In the genomic region with DNA sequence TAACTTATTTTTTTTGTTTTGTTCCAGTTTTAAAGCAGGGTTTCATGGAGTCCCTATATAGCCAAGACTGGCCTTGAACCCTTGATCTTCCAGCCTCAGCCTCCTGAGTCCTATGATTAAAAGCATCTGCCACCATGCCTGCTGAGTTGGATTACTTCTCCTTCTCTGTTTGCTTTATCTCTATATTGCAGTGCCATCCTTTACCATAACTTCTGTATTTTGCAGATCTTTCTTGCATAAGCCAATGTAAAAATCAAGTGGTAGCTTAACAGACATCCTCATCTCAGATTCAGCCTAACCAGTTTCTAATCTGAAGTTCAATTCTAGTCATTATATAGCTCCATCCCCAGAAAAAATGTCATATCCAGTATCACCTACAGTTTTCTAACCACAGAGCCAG, we compare ENCODE assay signal across 26 mouse cellular contexts. TPM values are rescaled to one million over a fixed set of nuclear protein-coding genes. Genes with fewer than 3 reads are reported as not detected.
DNase-seq lines count a peak whose midpoint lies in the region; ATAC-seq and TF ChIP-seq lines count a peak whose summit lies in the region.
"Had no signal": no experiment of that assay in that cellular context is flagged by ENCODE, and none has a peak within 500 bp of the region (broad histone marks: within the 10 kb centered on the region; RNA-seq: fewer than 3 reads in every experiment).

No protein-coding gene starts in this region.

- TF ChIP-seq CTCF in MEL (IDR thresholded peaks at IDR 0.05 in 2 of 3, conservative IDR thresholded peaks at IDR 0.05 in 1 of 3; ENCODE audit: control insufficient read depth in 1 of 3, insufficient read depth in 1 of 3, low read depth in 2 of 3, low read length in 3 of 3, poor library complexity in 1 of 3, severe bottlenecking in 1 of 3), result no peak

- no peak for TF ChIP-seq RAD21 in MEL (IDR thresholded peaks at IDR 0.05; ENCODE audit: low read depth, low read length)

- H3K36me3 ChIP-seq in MEL (ENCODE audit: control insufficient read depth in 1 of 2, insufficient read depth in 2 of 2, low read length in 2 of 2), result peaks cover 1 to 5% of the 10 kb centered on the region in 2 experiments; a peak in 3 of 4 replicates
- peaks cover 46% of the 10 kb centered on the region for H3K36me3 ChIP-seq in embryonic facial prominence, embryonic 10.5 days (replicated peaks)
- H3K36me3 ChIP-seq: G1E had no signal

- TF ChIP-seq EP300 in MEL (IDR thresholded peaks at IDR 0.05; ENCODE audit: low read depth in 1 of 2, low read length in 2 of 2), result peak; percentile 75 to 82

- DNase-seq in MEL (ENCODE audit: low read depth, low spot score), result peak; percentile 70
- no peak for DNase-seq in embryonic facial prominence, embryonic 10.5 days (ENCODE audit: low spot score)
- no peak for DNase-seq in heart, adult 9 months (ENCODE audit: low spot score in 2 of 2)
- DNase-seq in heart, adult 8-10 months (ENCODE audit: low spot score), result no peak
- DNase-seq: adrenal gland, postnatal 10 days; adrenal gland, postnatal 25 days; B cell, adult 2 months; cerebellum, adult 11 months; cerebellum, adult 18-20 months; cerebellum, adult 8-10 months; cerebellum, adult 9-11 months; cerebellum, postnatal 14 days; cerebellum, postnatal 36 days had no signal

- ATAC-seq in common myeloid progenitor, adult 5-6 weeks (replicated peaks; ENCODE audit: low read depth, poor library complexity, severe bottlenecking), result peak; percentile 39; the same call in 1 of the 2 replicates
- ATAC-seq: activated CD4-positive, CD25-positive, alpha-beta regulatory T cell, adult 4 months; CD4-positive, CD25-positive, alpha-beta regulatory T cell, adult 4 months; forebrain, embryonic 14.5 days; forebrain, embryonic 16.5 days; Patski had no signal

- no peaks in the 10 kb centered on the region for H3K79me2 ChIP-seq in MEL (ENCODE audit: control insufficient read depth, insufficient read depth, low read length, poor library complexity)

- 0 out of 4 replicates have a peak, but pooled peaks cover 0 to 3% of the 10 kb centered on the region in 2 experiments for H3K4me1 ChIP-seq in MEL (ENCODE audit: control insufficient read depth in 1 of 2, insufficient read depth in 2 of 2, low read length in 2 of 2)
- no peaks in the 10 kb centered on the region for H3K4me1 ChIP-seq in embryonic facial prominence, embryonic 10.5 days
- H3K4me1 ChIP-seq: embryonic facial prominence, embryonic 13.5 days; embryonic facial prominence, embryonic 15.5 days; forebrain, embryonic 10.5 days; forebrain, embryonic 12.5 days had no signal

- H3K9ac ChIP-seq in MEL (ENCODE audit: control insufficient read depth, low read depth, low read length, poor library complexity, severe bottlenecking), result no peak overlapping the region
- H3K9ac ChIP-seq: embryonic facial prominence, embryonic 13.5 days; embryonic facial prominence, embryonic 15.5 days; forebrain, embryonic 12.5 days had no signal

- no peak overlapping the region for H3K27ac ChIP-seq in MEL (ENCODE audit: control insufficient read depth, low read depth, low read length)
- no peak overlapping the region for H3K27ac ChIP-seq in embryonic facial prominence, embryonic 10.5 days (replicated peaks)
- H3K27ac ChIP-seq: embryonic facial prominence, embryonic 13.5 days; embryonic facial prominence, embryonic 15.5 days; forebrain, embryonic 10.5 days; forebrain, embryonic 12.5 days had no signal

- no peaks in the 10 kb centered on the region for H3K27me3 ChIP-seq in MEL (ENCODE audit: control insufficient read depth in 1 of 2, insufficient read depth in 2 of 2, low read length in 2 of 2)
- no peaks in the 10 kb centered on the region for H3K27me3 ChIP-seq in embryonic facial prominence, embryonic 10.5 days (replicated peaks; ENCODE audit: low read depth, poor library complexity, severe bottlenecking)
- H3K27me3 ChIP-seq: CH12.LX; embryonic facial prominence, embryonic 13.5 days; embryonic facial prominence, embryonic 15.5 days; forebrain, embryonic 12.5 days; Patski had no signal

- H3K9me3 ChIP-seq in MEL (replicated peaks; ENCODE audit: insufficient read depth, low read length), result no peaks in the 10 kb centered on the region
- H3K9me3 ChIP-seq in embryonic facial prominence, embryonic 10.5 days, result no peaks in the 10 kb centered on the region
- H3K9me3 ChIP-seq: embryonic facial prominence, embryonic 13.5 days; embryonic facial prominence, embryonic 15.5 days; forebrain, embryonic 10.5 days; forebrain, embryonic 12.5 days; G1E had no signal

- H3K4me3 ChIP-seq in MEL (ENCODE audit: control insufficient read depth in 1 of 2, insufficient read depth in 1 of 2, low read depth in 2 of 2, low read length in 2 of 2), result no peak overlapping the region
- H3K4me3 ChIP-seq in embryonic facial prominence, embryonic 10.5 days, result no peak overlapping the region
- H3K4me3 ChIP-seq: embryonic facial prominence, embryonic 13.5 days; embryonic facial prominence, embryonic 15.5 days; erythroblast, embryonic 14.5 days; forebrain, embryonic 10.5 days; forebrain, embryonic 12.5 days had no signal

- no peak for TF ChIP-seq POLR2A in MEL (IDR thresholded peaks at IDR 0.05; ENCODE audit: control insufficient read depth in 1 of 2, insufficient read depth in 1 of 2, low read depth in 1 of 2, low read length in 2 of 2, poor library complexity in 1 of 2)

TF ChIP-seq in MEL, 35 proteins besides CTCF, POLR2A, EP300 and RAD21:
- no peak for TF ChIP-seq KAT2A (conservative IDR thresholded peaks at IDR 0.05; ENCODE audit: low read depth, low read length)
- no peak for TF ChIP-seq UBTF (IDR thresholded peaks at IDR 0.05; ENCODE audit: borderline replicate concordance, insufficient read depth, low read depth, low read length)
- TF ChIP-seq MAX (IDR thresholded peaks at IDR 0.05; ENCODE audit: low read length), result no peak
- TF ChIP-seq TCF12 (IDR thresholded peaks at IDR 0.05; ENCODE audit: low read depth, low read length), result peak; percentile 73; the same call in 1 of the 2 replicates
- TF ChIP-seq GATA1 (IDR thresholded peaks at IDR 0.05; ENCODE audit: low read depth, low read length), result peak; percentile 71
- peak; percentile 65; the same call in 1 of the 2 replicates for TF ChIP-seq RCOR1 (IDR thresholded peaks at IDR 0.05; ENCODE audit: low read depth, low read length)
- TF ChIP-seq NRF1 (IDR thresholded peaks at IDR 0.05; ENCODE audit: insufficient read depth, low read depth, low read length, poor library complexity, severe bottlenecking), result no peak
- TF ChIP-seq ETS1 (IDR thresholded peaks at IDR 0.05; ENCODE audit: low read depth, low read length), result no peak
- no peak for TF ChIP-seq SMC3 (IDR thresholded peaks at IDR 0.05; ENCODE audit: low read depth, low read length)
- no peak for TF ChIP-seq HCFC1 (IDR thresholded peaks at IDR 0.05; ENCODE audit: low read depth, low read length)
- TF ChIP-seq ZMIZ1 (IDR thresholded peaks at IDR 0.05; ENCODE audit: low read depth, low read length), result no peak
- TF ChIP-seq TAL1 (IDR thresholded peaks at IDR 0.05; ENCODE audit: low read length), result peak; percentile 73
- TF ChIP-seq TBP (IDR thresholded peaks at IDR 0.05; ENCODE audit: low read depth, low read length), result peak; percentile 95
- TF ChIP-seq MYB (IDR thresholded peaks at IDR 0.05; ENCODE audit: low read depth, low read length), result no peak
- no peak for TF ChIP-seq SIN3A (IDR thresholded peaks at IDR 0.05; ENCODE audit: low read length)

RNA-seq across cellular contexts. Expression of gene Usp1, which starts 27.0 kb away (rescaled TPM):
- 68.6 and 70.1 TPM in 2 replicates for total RNA-seq in MEL (2012; rRNA removed)
- 100 to 1,000 TPM in 1 of 2 experiments, not detected in 1; 128 TPM for polyA plus RNA-seq in MEL (2012; ENCODE audit: insufficient read depth in 1 of 2, insufficient read length in 2 of 2, low read depth in 1 of 2, low replicate concordance in 2 of 2, missing spikeins in 1 of 2)
- 178 and 215 TPM in 2 replicates for total RNA-seq in common myeloid progenitor, adult 5-6 weeks (2017)
- 98.8 and 102 TPM in 2 replicates for polyA plus RNA-seq in embryonic facial prominence, embryonic 10.5 days (2016; fragmentation: Nextera tagmentation; extraction: Ambion mirVana)
- 10 to 100 TPM; 12.8 to 17.0 (median 14.8) TPM for total RNA-seq in heart, adult 8-10 months (2022)
